Mouse (Mus musculus): ENCODE data around the gene Fancf. TPM values are rescaled to one million over a fixed set of nuclear protein-coding genes. Genes with fewer than 3 reads are reported as not detected.

Gene Fancf
- 0.42 and 0.70 TPM in 2 replicates for polyA plus RNA-seq (2012)

- Histone ChIP-seq H3K36me3 (ENCODE audit: control insufficient read depth) (peaks cover 57% of the 10 kb centered on the region), H3K4me3 (replicated peaks) (peak within 1 kb of the TSS; percentile 88), H3K4me1 (ENCODE audit: control insufficient read depth) (peaks cover 42% of the 10 kb centered on the region), H3K27me3 (ENCODE audit: control insufficient read depth) (no peaks in the 10 kb centered on the region), H3K9me3 (ENCODE audit: control insufficient read depth, low read length) (peaks cover 3% of the 10 kb centered on the region; the same call in 1 of the 2 replicates)
- no peak for TF ChIP-seq TAL1 (IDR thresholded peaks at IDR 0.05; ENCODE audit: low read length)
- no peak for TF ChIP-seq GATA1 (IDR thresholded peaks at IDR 0.05; ENCODE audit: low read length)
Measured at GRCm38 (mm10) chr7:51862097-51862492, at the start of gene Fancf. Fancf (minus strand) TSS chr7:51862267.

- TF ChIP-seq TAL1 (IDR thresholded peaks at IDR 0.05; ENCODE audit: low read length) (no peak), GATA1 (IDR thresholded peaks at IDR 0.05; ENCODE audit: low read length) (no peak)
Measured at GRCm38 (mm10) chr7:51899066-51899465, 37.0 kb upstream of the Fancf start.

GRCm38 (mm10) chr7:51894939-51895338 lies 32.9 kb upstream of the Fancf start:
- Histone ChIP-seq H3K36me3 (ENCODE audit: control insufficient read depth) (no peaks in the 10 kb centered on the region), H3K9me3 (ENCODE audit: control insufficient read depth, low read length) (no peaks in the 10 kb centered on the region), H3K4me1 (ENCODE audit: control insufficient read depth) (no peaks in the 10 kb centered on the region), H3K27me3 (ENCODE audit: control insufficient read depth) (no peaks in the 10 kb centered on the region), H3K4me3 (replicated peaks) (no peak overlapping the region)
- TF ChIP-seq GATA1 (IDR thresholded peaks at IDR 0.05; ENCODE audit: low read length) (no peak), TAL1 (IDR thresholded peaks at IDR 0.05; ENCODE audit: low read length) (no peak)

More at GRCm38 (mm10) chr7:51899066-51899465, 37.0 kb upstream of the Fancf start:
- Histone ChIP-seq H3K27me3 (ENCODE audit: control insufficient read depth) (no peaks in the 10 kb centered on the region), H3K4me3 (replicated peaks) (no peak overlapping the region), H3K9me3 (ENCODE audit: control insufficient read depth, low read length) (no peaks in the 10 kb centered on the region), H3K4me1 (ENCODE audit: control insufficient read depth) (no peaks in the 10 kb centered on the region), H3K36me3 (ENCODE audit: control insufficient read depth) (no peaks in the 10 kb centered on the region)

GRCm38 (mm10) chr7:51894133-51894801 lies 32.2 kb upstream of the Fancf start:
- H3K27me3 ChIP-seq (ENCODE audit: control insufficient read depth) = no peaks in the 10 kb centered on the region
- H3K4me1 ChIP-seq (ENCODE audit: control insufficient read depth) = no peaks in the 10 kb centered on the region
- no peaks in the 10 kb centered on the region for H3K36me3 ChIP-seq (ENCODE audit: control insufficient read depth)
- no peak for TF ChIP-seq TAL1 (IDR thresholded peaks at IDR 0.05; ENCODE audit: low read length)
- no peak for TF ChIP-seq GATA1 (IDR thresholded peaks at IDR 0.05; ENCODE audit: low read length)
- no peak overlapping the region for H3K4me3 ChIP-seq (replicated peaks)
- no peaks in the 10 kb centered on the region for H3K9me3 ChIP-seq (ENCODE audit: control insufficient read depth, low read length)

- no peaks in the 10 kb centered on the region for H3K36me3 ChIP-seq (ENCODE audit: control insufficient read depth)
- no peaks in the 10 kb centered on the region for H3K4me1 ChIP-seq (ENCODE audit: control insufficient read depth)
- H3K4me3 ChIP-seq (replicated peaks) = no peak overlapping the region
- no peaks in the 10 kb centered on the region for H3K27me3 ChIP-seq (ENCODE audit: control insufficient read depth)
- TF ChIP-seq GATA1 (IDR thresholded peaks at IDR 0.05; ENCODE audit: low read length) (no peak), TAL1 (IDR thresholded peaks at IDR 0.05; ENCODE audit: low read length) (no peak)
- no peaks in the 10 kb centered on the region for H3K9me3 ChIP-seq (ENCODE audit: control insufficient read depth, low read length)
Measured at GRCm38 (mm10) chr7:51893008-51893407, 30.9 kb upstream of the Fancf start.

- Histone ChIP-seq H3K4me3 (replicated peaks) (no peak overlapping the region), H3K36me3 (ENCODE audit: control insufficient read depth) (no peaks in the 10 kb centered on the region), H3K27me3 (ENCODE audit: control insufficient read depth) (no peaks in the 10 kb centered on the region), H3K4me1 (ENCODE audit: control insufficient read depth) (no peaks in the 10 kb centered on the region), H3K9me3 (ENCODE audit: control insufficient read depth, low read length) (no peaks in the 10 kb centered on the region)
- TF ChIP-seq TAL1 (IDR thresholded peaks at IDR 0.05; ENCODE audit: low read length) (no peak), GATA1 (IDR thresholded peaks at IDR 0.05; ENCODE audit: low read length) (no peak)
Measured at GRCm38 (mm10) chr7:51892224-51892965, 30.3 kb upstream of the Fancf start.

GRCm38 (mm10) chr7:51889601-51890000 lies 27.5 kb upstream of the Fancf start:
- no peak for TF ChIP-seq GATA1 (IDR thresholded peaks at IDR 0.05; ENCODE audit: low read length)
- TF ChIP-seq TAL1 (IDR thresholded peaks at IDR 0.05; ENCODE audit: low read length) = no peak

GRCm38 (mm10) chr7:51887678-51888567 lies 25.9 kb upstream of the Fancf start:
- Histone ChIP-seq H3K27me3 (ENCODE audit: control insufficient read depth) (no peaks in the 10 kb centered on the region), H3K36me3 (ENCODE audit: control insufficient read depth) (no peaks in the 10 kb centered on the region), H3K4me3 (replicated peaks) (no peak overlapping the region), H3K4me1 (ENCODE audit: control insufficient read depth) (no peaks in the 10 kb centered on the region), H3K9me3 (ENCODE audit: control insufficient read depth, low read length) (no peaks in the 10 kb centered on the region)
- no peak for TF ChIP-seq GATA1 (IDR thresholded peaks at IDR 0.05; ENCODE audit: low read length)

More at GRCm38 (mm10) chr7:51889601-51890000, 27.5 kb upstream of the Fancf start:
- H3K4me1 ChIP-seq (ENCODE audit: control insufficient read depth) = no peaks in the 10 kb centered on the region
- no peaks in the 10 kb centered on the region for H3K36me3 ChIP-seq (ENCODE audit: control insufficient read depth)
- no peak overlapping the region for H3K4me3 ChIP-seq (replicated peaks)
- H3K9me3 ChIP-seq (ENCODE audit: control insufficient read depth, low read length) = no peaks in the 10 kb centered on the region
- H3K27me3 ChIP-seq (ENCODE audit: control insufficient read depth) = no peaks in the 10 kb centered on the region

- Histone ChIP-seq H3K4me3 (replicated peaks) (no peak overlapping the region), H3K9me3 (ENCODE audit: control insufficient read depth, low read length) (no peaks in the 10 kb centered on the region), H3K27me3 (ENCODE audit: control insufficient read depth) (no peaks in the 10 kb centered on the region), H3K36me3 (ENCODE audit: control insufficient read depth) (no peaks in the 10 kb centered on the region), H3K4me1 (ENCODE audit: control insufficient read depth) (no peaks in the 10 kb centered on the region)
- TF ChIP-seq GATA1 (IDR thresholded peaks at IDR 0.05; ENCODE audit: low read length) = no peak
- TF ChIP-seq TAL1 (IDR thresholded peaks at IDR 0.05; ENCODE audit: low read length) = no peak
Measured at GRCm38 (mm10) chr7:51885345-51885744, 23.3 kb upstream of the Fancf start.
